Mouse (Mus musculus) WW6 (cell line): ENCODE measurements around the gene Cds1.

Experiments
- DNase-seq: peaks from one replicate; pipeline ENCODE4 v3.0.0-alpha.2; 2013; ENCODE audit warnings: low read depth, low spot score

Cds1 gene

DNA sequence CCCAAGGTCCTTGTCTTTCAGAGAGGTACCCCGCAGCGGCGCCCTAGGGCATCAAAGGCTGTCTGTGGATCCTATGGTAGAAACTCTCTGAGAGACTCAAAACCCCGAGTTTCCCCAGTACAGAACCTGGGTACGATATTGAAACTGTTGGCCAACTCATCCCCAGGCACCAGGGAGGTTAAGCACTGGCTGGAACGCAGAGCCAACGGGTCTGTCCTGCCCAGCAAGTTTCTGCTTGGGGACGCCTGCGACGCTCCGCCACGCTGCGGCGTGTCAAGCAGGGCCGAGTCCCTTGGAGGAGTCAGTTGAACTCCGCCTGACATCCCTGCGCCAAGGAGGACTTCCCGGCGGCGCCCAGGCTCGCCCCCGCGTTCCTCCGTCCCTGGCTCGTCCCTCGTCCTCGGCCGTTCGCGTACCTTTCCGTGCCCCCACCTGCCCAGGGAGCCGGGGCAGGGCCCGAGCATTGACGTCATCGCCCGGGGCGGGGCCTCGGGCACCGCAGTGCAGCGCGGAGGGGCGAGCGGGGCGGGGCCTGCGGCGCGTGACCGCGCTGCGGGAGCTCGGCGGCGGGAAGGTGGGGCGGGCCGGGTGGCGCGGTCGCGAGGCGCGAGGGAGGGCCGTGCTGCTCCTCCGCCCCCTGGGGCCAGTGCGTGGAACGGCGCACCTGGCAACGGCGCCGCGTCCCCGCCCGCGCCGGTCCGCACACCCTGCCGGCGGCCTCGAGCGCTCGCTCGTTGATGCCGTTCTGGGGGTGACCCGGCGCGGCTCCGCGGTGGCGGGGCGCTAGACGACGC lies at the start of gene Cds1:
Cds1 (plus strand) TSS at position 577 of the 794 bp plus-strand sequence.
- DNase-seq, result peak; percentile 43

DNA sequence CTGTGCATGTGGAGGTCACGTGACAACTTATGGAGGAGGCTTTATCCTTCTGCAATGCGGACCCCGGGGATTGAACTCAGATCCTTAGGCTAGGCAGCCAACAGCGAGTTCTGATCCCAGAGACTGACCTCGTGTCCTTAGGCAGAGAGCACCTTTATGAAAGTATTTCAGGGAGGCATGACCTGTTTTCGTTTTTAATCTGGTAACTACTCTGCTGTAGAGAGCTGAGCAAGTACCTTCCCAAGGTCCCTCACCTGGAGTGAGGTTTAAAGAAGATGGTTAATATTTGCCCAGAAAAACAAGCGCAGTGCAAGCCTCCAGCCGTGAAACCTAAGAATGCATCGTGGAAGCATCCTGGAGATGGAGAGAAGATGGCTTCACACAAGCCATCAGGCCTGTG lies 40.7 kb upstream of the Cds1 start:
- DNase-seq, result no peak

DNA sequence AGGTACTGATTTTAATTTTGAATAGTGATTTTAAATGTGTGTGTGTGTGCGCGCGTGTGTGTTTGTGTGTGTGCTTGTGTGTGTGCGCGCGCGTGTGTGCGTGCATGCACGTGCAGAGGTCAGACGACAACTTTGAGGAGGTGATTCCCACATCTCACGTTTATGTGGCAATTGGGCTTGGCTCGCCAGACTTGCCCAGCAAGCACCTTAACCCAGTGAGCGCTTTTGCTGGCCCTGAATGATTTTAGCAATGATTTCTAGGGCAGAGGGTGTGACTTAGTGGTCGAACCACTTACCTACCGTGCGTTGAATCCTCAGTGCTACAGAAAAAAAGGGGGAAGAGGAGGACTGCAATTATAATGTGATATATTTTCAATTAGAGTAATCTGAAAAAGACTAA lies 40.2 kb upstream of the Cds1 start:
- DNase-seq, result no peak

DNA sequence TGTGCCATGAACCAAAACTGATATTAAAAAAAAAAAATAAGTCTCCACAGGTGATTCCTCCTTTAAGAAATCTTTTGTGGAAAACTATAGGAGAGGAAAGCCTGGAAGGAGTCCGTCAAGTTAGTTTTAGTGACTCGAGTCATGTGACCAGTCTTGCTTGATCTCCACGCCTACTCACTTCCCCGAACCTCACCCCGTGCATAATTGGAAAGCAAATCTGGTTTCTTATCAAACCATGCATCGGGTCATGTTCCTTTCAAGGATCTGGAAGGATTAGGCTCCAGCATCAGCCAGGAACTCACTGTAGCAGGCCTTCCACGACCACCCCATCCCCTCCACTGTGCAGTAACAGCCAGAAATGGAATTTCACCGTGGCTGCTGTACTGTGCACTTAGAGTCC lies 39.2 kb upstream of the Cds1 start:
- no peak for DNase-seq

DNA sequence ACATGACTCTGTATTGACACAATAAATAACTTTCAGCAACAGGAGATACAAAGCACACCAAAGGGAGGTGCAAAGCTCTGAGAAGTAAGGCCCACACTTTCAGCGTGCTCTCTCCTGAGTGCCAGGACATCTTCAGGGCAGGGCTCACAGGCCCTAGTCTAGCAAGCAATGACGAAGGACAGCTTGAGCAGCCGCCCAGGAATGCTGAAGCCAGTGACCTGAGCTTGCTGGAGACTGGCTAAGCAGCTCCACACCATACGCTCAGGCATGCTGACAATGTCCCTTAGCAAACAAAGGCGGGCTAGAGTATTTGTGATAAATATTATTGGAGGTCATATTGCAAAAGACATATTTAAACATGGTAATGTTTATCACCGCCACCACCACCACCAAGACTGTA lies 38.6 kb upstream of the Cds1 start:
- DNase-seq, result no peak

DNA sequence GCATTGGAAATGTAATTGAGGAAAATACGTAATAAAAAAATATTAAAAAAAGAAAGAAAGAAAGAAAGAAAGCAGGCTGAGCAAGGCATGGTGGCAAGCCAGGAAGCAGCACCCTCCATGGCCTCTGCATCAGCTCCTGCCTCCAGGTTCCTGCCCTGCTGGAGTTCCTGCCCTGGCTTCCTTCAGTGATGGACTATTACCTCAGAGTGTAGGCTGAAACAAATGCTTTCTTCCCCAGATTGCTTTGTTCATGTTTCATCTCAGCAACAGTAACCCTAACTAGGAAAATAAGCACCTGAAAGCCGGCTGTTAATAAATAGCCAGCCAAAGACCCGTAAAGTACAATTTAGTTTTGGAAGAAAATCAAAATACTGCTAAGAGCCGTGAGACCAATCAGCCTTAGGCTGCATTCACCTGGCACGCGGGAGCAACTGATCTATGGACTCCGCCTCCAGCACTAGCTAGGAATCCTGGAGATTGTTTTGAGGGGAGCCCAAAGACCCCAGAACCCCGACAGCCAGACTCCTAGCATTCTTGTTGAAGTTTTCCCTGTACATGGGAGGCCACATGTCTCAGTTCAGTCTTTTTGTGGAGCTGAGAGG lies 36.5 kb upstream of the Cds1 start:
- DNase-seq, result no peak

DNA sequence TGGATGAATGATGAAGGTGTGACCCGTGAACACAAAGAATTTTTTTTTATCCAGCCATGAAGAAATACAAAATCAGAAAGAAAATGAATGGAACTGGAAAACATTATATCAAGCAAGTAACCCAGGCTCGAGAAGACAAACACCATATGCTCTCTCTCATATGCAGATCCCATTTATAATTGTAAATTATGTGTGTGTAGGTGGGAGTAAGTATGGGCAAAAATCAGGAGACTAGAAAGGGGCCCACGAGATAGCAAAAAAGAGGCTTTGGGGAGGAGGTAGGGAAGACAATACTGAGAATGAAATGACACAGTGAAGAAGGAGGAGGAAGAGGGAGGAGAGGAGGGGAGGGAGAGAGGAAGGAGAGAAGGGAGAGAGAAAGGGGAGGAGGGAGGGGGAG lies 27.6 kb upstream of the Cds1 start:
- DNase-seq, result no peak

DNA sequence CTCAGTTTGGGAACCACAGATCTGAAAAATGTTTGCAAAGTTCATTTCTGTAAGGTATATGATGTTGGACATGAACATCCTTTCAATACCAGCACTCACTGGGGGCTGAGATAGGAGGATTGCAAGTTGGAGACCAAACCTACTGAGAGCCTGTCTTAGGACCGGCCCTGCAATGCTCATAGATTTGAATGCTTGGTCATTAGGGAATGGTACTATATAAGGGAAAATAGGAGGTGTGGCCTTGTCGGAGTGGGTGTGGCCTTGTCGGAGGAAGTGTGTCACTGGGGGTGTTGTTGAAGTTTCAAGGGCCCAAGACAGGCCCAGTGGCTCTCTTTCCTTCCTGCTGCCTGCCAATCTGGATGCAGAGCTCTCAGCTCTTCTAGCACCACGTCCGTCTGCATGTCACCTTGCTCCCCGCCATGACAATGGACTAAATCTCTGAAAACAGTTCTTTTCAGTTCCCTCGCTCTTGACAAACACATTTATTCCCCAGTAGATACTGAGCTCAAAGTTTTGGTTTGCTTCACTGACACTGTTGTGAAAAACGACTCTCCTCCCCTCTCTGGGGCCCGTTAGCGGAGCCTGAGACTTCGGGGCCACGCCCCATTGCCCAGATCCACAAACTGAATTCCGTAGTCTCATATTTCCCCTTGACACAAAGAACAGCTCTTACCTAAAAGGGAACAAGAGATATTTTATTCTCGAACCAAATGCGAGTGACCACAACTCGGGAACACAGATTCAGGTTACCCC lies 24.3 kb upstream of the Cds1 start:
- no peak for DNase-seq

DNA sequence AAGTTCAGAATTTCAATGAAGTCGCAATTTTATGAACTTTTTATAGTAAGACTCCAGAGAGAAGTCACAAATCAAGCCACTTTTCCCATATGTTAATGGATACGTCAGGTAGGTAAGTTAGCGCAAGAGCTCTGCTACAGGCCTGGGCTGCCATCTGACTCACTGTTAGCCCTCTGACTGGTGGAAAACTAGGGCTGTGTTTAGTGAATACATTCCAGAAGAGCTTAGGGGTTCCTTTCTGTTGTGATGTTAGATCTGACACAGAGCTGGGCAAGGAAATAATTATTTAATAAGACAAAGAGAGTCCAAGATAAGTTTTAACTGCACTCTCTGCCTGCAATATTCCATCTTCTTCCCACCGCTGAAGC lies 23.7 kb upstream of the Cds1 start:
- DNase-seq, result no peak

DNA sequence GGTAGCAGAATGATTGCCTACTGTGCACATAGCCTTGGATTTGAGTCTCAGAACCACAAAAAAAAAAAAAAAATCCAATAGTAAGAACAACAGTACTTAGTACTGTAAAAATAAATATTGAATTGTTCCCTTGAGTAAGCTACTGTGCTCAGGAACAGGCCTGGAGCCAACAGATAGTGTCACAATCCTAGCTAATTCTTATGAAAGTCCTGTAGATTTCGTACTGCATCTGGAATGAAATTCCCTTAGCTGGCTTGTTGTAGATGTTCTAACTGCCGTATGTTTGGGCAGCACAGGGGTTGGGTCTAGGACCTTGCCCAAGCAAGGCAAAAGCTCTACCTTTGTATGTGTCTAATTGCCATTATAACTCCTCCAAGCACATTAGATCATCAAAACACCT lies 22.9 kb upstream of the Cds1 start:
- DNase-seq, result no peak

DNA sequence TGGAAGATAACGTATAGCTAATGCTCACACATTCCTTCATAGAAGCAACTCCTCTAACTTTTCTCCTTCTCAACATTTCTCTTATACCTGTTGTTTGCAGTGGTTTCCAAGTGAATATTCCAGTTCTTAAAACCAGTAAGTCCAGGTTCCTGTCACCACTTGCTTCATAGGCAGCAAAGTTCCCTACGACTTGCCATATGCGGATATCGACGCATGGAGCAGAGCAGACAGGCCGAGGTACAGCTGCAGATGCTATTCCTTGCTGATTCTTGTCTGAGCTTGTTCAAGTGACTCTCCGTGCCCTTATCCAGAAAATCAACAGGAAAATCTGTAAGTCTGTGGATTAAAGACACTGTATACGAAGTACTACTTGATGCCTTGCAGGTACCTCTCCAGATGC lies 22.5 kb upstream of the Cds1 start:
- DNase-seq, result no peak

DNA sequence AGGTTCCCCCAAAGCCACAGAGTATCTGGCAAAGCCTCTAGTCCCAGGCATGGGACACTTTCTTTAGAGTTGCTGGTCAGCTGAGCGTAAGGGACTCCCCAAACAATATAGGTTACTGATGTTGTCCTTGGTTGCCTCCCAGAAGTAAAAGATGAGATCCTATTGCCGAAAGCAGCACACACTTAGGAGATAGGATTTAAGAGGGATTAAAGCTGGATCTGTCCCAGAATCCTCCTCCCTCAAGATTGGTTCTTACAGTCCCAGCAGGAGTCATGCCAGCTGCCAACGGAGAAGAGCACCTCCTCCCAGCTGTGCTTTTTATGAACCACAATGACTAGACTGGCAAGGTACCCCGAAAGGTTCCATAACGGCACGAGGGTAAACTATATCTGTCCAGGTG lies 20.0 kb upstream of the Cds1 start:
- DNase-seq, result no peak

DNA sequence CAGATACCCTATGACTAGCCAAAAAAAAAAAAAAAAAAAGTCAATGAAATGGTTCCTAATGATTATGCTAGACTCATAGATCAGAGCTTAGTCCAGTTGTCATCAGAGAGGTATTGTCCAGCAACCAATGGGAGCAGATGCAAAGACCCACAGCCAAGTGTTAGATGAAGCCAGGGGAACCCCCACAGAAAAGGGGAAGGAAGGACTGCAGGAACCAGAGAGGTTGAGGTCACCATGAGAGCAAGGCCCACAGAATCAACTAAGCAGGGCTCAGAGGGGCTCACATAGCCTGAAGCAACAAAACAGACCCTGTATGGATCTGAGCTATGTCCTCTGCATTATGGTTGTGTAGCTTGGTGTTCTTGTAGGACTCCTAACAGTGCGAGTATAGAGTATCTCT lies 11.2 kb upstream of the Cds1 start:
- no peak for DNase-seq

DNA sequence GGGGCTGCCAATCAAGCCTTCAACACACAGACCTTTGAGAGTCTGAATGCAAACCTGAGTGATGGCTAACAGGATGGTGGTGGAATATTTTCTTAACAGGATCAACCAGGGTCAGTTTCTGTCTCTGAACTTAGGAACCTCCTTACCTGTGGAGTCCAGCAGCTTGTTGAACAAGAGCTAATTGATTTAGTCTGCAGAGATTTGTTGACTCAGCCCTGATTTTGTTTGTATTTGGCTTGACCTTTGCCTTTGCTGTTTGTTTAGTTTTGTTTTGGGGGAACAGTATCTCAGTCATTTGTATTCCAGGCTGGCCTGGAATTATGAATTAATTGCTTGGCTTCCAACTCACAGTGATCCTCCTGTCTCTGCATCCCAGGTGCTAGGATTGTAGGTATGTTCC lies 7.3 kb upstream of the Cds1 start:
- DNase-seq, result no peak

DNA sequence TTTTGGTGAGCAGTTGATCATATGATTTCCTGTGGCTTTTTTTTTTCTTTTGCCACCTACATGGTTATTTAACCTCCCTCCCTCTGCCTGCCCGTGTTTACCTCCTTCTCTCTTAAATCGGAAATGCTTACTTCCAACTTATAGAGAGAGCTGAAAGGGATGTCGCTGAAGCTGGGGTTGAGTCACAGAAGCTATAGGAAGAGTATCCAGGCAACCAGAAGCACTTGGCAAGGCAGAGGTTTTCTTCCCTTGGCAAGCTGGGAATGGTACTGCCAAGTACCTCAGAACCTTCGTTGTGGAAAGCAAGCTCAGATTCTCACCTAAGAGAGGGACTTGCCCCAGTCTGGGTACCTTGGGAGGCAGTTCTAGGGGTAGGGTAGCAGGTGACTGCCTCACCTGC lies 3.2 kb upstream of the Cds1 start:
- DNase-seq, result no peak

DNA sequence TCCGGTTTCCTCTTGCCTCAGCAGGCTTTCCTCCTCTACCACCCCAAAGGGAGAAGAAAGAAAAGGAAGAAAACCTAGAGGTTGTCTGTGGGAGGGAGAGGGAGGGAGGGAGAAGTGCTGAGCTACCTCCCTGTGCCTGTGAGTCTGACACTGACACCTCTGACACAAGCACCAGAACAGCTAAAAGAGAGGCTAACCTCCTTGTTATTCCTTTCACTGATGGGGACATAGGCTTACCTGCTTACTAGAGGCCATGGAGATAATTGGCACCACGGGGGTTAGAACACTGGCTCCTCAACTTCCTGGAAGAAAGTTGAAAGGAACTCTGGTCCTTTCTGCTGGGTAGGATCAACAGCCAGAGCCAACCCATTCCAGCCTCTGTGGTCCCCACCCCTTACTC lies 1.4 kb upstream of the Cds1 start:
- no peak for DNase-seq

DNA sequence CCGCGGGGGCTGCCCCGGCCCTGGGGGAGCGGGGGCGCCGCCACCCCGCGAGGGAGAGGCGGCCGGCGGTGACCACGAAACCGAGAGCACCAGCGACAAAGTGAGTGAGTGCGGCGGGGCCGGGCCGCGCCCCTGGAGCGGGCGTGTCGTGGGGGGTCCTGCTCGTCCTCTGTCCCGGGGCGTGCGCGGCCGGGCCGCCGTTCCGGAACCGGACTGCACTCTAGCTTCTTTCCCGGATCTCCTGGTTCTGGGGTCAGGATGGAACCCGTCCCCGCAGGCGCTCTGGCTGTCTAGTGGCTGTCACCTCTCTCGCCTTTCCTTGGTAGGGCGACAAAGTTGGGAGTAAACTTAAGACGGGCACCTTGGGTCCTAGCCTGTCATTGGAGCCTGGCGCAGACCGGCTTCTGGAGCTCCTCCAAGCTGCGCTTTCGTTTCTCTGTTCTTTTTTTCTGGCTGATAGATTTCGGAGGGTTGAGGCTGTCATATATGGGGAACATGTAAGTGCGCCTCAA lies 516 bp downstream of the Cds1 start:
- no peak for DNase-seq

DNA sequence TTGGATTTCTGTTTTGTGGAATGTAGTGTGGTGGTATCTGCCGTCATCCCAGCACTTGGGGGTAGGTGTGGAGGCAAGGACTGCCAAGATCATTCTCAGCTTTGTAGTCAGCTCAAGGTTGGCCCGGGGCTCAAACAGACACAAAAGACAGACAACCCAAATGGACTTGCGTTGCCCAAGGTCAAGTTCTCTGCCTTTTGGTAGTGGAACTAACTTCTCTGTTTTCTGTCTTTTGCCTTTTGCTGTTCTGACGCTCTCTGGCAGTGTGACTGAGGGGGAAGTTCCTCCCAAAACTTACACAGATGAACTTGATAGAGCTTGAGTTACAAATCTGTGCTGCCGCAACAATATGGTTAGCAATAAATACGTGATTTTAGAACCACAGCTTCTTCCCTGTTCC lies 1.3 kb downstream of the Cds1 start:
- DNase-seq, result no peak

DNA sequence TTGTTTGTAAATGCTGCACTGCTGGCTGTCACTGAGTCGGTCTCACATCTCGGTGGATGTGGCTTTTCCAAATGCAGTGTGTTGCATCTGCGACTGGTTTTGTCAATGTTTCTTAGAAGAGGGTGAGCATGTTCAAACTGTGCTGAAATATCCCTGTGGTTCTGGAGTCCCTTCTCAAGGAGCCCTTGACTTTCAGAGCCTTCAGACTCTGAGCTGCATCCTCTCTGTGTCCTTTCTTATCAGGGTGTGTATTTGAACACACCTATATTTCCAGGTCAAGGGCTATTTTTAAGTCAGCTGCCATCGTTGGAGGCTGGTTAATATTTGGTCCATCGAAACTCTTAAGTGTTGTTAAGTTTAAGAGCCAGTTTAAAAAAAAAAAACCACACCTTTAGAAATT lies 2.2 kb downstream of the Cds1 start:
- DNase-seq, result no peak

DNA sequence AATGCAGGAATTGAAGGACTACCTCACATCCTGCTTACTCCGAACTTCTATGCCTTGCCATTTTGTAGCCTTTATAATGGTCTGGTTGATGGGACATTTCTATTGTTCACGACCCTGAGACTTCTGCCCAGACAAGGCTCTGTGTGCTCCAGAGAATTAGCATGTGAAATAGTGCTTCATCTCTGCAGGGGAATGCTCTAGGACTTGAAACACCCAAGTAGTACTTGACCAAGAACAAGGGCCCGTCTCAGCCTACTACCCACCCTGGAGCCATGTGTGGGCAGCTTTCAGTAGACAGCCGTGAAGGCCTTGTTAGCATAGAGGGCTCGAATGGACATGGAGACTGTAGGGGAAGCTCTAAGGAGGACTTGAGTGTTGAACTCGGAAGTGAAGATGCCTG lies 2.6 kb downstream of the Cds1 start:
- DNase-seq, result no peak

DNA sequence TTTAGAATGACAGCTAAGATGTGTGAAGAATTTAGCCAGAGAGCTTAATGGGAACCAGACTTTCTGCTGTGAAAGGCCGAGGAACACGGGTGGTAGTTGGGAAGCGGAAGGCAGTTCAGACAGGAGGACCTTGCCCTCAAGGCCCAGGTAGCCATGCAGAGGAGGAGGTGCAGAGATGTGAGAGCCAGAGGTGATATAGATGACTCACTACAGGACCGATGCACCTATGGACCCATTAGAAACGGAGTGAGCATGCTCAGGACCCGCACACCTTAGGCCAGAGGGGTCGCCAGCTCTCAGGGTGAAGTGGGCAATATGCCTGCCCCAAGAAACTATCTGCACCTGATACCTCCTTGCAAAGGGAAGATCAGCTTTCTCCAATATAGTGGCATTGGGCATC lies 3.6 kb downstream of the Cds1 start:
- no peak for DNase-seq

DNA sequence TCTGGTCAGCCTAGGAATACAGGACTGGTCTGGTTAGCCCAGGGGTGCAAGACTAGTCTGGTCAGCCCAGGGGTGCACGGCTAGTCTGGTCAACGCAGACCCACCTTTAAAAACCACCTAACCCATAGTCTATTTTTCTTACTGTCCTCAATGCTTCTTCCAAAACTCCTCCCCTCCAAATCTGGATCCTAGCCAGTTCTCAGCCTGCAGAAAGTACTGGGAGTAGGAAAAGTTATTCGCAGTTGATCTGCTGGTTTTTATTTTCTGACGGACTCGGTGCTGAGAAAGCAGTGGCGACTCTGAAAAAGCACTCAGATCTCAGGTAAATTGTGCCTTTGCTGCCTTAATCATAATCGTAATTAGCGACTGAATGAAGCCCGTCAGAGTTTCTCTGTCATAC lies 7.7 kb downstream of the Cds1 start:
- DNase-seq, result no peak

DNA sequence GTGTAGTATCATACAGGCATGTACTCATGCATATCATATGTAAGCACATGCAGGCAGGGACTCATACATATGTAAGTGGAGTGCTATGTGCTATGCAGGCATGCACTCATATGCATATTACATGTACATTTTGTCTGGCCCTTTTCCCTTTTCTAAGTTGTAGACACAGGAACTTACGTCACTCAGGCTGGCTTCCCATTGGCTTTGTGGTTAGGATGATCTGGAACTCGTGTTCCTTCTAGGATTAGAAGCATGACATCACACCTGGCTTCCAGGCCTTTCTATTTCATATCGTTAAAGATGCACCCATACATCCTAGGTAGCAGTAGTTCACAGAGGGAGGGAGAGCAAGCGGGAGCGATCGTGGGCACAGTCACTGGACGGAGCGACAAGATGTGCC lies 10.3 kb downstream of the Cds1 start:
- DNase-seq, result no peak
